In the genomic region with DNA sequence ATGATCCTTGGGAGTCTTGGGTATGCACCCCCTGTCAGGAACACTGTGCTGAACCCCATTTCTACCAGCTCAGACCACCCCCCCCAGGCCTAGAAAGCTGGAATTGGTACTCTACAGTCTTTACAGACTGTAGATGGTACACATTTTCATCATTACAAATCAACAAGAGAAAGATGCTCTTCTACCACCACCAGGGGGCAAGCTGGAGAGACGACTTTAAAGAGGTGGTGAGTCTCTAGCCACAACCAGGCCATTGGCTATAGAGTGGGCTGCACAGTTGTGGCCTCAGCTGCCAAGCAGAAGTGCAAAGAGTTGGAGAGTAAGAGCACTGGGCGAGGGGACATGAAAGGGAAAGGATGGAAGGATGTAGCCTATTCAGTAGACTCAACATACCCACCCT, we compare ENCODE assay signal across 20 mouse cellular contexts. TPM values are rescaled to one million over a fixed set of nuclear protein-coding genes. Genes with fewer than 3 reads are reported as not detected.
A peak's percentile ranks its signal among the peaks of the same experiment; 100 is the strongest.
DNase-seq lines count a peak whose midpoint lies in the region; ATAC-seq and TF ChIP-seq lines count a peak whose summit lies in the region.
"Had no signal": no experiment of that assay in that cellular context is flagged by ENCODE, and none has a peak within 500 bp of the region (broad histone marks: within the 10 kb centered on the region; RNA-seq: fewer than 3 reads in every experiment).

No protein-coding gene starts in this region.

- H3K36me3 ChIP-seq in liver, postnatal 0 days (replicated peaks; ENCODE audit: insufficient read depth, low read length): no peaks in the 10 kb centered on the region
- H3K36me3 ChIP-seq in liver, embryonic 11.5 days (ENCODE audit: control insufficient read depth, insufficient read depth, low read length): no peaks in the 10 kb centered on the region
- H3K36me3 ChIP-seq in ES-Bruce4 (ENCODE audit: control insufficient read depth, insufficient read depth, low read length, poor library complexity, severe bottlenecking): no peaks in the 10 kb centered on the region
- no peaks in the 10 kb centered on the region for H3K36me3 ChIP-seq in small intestine, adult 2 months (ENCODE audit: control insufficient read depth, insufficient read depth, low read length)

- DNase-seq in heart, adult 11 months: peak; percentile 89
- DNase-seq in heart, postnatal 4 days: no peak
- DNase-seq in liver, postnatal 0 days: no peak
- no peak for DNase-seq in liver, embryonic 11.5 days (ENCODE audit: low spot score)
- DNase-seq in frontal cortex, postnatal 25 days (ENCODE audit: low spot score in 2 of 2): no peak
- no peak for DNase-seq in cerebellum, postnatal 4 days (ENCODE audit: low spot score in 2 of 2)
- DNase-seq: adrenal gland, postnatal 10 days; cerebellum, adult 9-10 months; gastrocnemius, postnatal 10 days; heart, postnatal 36 days; kidney, postnatal 10 days; layer of hippocampus, adult 9-11 months; liver; lung, postnatal 14 days; retina, postnatal 1 day had no signal

- no peaks in the 10 kb centered on the region for H3K27me3 ChIP-seq in liver, postnatal 0 days (ENCODE audit: insufficient read depth, low read length)
- H3K27me3 ChIP-seq in liver, embryonic 11.5 days (replicated peaks; ENCODE audit: control insufficient read depth, insufficient read depth, low read length): no peaks in the 10 kb centered on the region
- no peaks in the 10 kb centered on the region for H3K27me3 ChIP-seq in ES-Bruce4 (ENCODE audit: control insufficient read depth, insufficient read depth, low read length, poor library complexity, severe bottlenecking)
- no peaks in the 10 kb centered on the region for H3K27me3 ChIP-seq in small intestine, adult 2 months (ENCODE audit: control insufficient read depth, insufficient read depth, low read length)
- H3K27me3 ChIP-seq: forebrain, embryonic 13.5 days had no signal

- TF ChIP-seq CTCF in liver, postnatal 0 days (IDR thresholded peaks at IDR 0.05; ENCODE audit: low read depth): peak; percentile 38; the same call in 1 of the 2 replicates
- peak; percentile 14 for TF ChIP-seq CTCF in ES-Bruce4 (IDR thresholded peaks at IDR 0.05; ENCODE audit: low read depth, low read length)
- TF ChIP-seq CTCF in small intestine, adult 2 months (IDR thresholded peaks at IDR 0.05; ENCODE audit: extremely low read depth, insufficient read length, insufficient replicate concordance, low read depth, low read length): peak; percentile 5; the same call in 1 of the 2 replicates

- WGBS in liver, postnatal 0 days (ENCODE audit: insufficient replicate concordance): 36% methylated on average over 2 of the region's 2 CpGs
- WGBS in liver, embryonic 11.5 days: 53% methylated on average over 2 of the region's 2 CpGs
- WGBS in small intestine, adult 2 months: 61% methylated on average over 2 of the region's 2 CpGs

- no peaks in the 10 kb centered on the region for H3K9me3 ChIP-seq in liver, postnatal 0 days (ENCODE audit: low read length)
- no peaks in the 10 kb centered on the region for H3K9me3 ChIP-seq in liver, embryonic 11.5 days (ENCODE audit: control insufficient read depth, low read length)
- H3K9me3 ChIP-seq in ES-Bruce4 (replicated peaks; ENCODE audit: control insufficient read depth, insufficient read depth, low read length, poor library complexity, severe bottlenecking): no peaks in the 10 kb centered on the region
- H3K9me3 ChIP-seq: forebrain, embryonic 13.5 days had no signal

- no peak overlapping the region for H3K4me3 ChIP-seq in liver, postnatal 0 days (ENCODE audit: low read depth, low read length)
- H3K4me3 ChIP-seq in liver, embryonic 11.5 days (ENCODE audit: low read depth, low read length): no peak overlapping the region
- no peak overlapping the region for H3K4me3 ChIP-seq in ES-Bruce4 (ENCODE audit: low read depth, low read length)
- no peak overlapping the region for H3K4me3 ChIP-seq in small intestine, adult 2 months (ENCODE audit: low read depth, low read length)
- H3K4me3 ChIP-seq: forebrain, embryonic 13.5 days had no signal

- no peak for ATAC-seq in liver, postnatal 0 days
- no peak for ATAC-seq in liver, embryonic 11.5 days (replicated peaks; ENCODE audit: low FRiP score)
- ATAC-seq: forebrain, embryonic 13.5 days; inflammation-experienced regulatory T-cells, adult 6 months had no signal

- TF ChIP-seq POLR2A in ES-Bruce4 (IDR thresholded peaks at IDR 0.05; ENCODE audit: insufficient read depth, low read length): no peak
- no peak for TF ChIP-seq POLR2A in small intestine, adult 2 months (IDR thresholded peaks at IDR 0.05; ENCODE audit: low read depth, low read length)

- no peak overlapping the region for H3K4me2 ChIP-seq in liver, postnatal 0 days (ENCODE audit: low read depth, low read length)
- no peak overlapping the region for H3K4me2 ChIP-seq in liver, embryonic 11.5 days
- H3K4me2 ChIP-seq: forebrain, embryonic 13.5 days; midbrain, embryonic 11.5 days had no signal

- H3K9ac ChIP-seq in liver, postnatal 0 days (replicated peaks): no peak overlapping the region
- H3K9ac ChIP-seq in liver, embryonic 11.5 days (ENCODE audit: low read depth, low read length): no peak overlapping the region
- H3K9ac ChIP-seq in ES-Bruce4 (ENCODE audit: low read depth, poor library complexity, severe bottlenecking): no peak overlapping the region
- H3K9ac ChIP-seq: forebrain, embryonic 13.5 days had no signal

- no peak overlapping the region for H3K27ac ChIP-seq in liver, postnatal 0 days (ENCODE audit: low read depth)
- H3K27ac ChIP-seq in liver, embryonic 11.5 days (ENCODE audit: low read depth, low read length): no peak overlapping the region
- H3K27ac ChIP-seq in ES-Bruce4 (ENCODE audit: insufficient read depth, low read length): no peak overlapping the region
- H3K27ac ChIP-seq in small intestine, adult 2 months (ENCODE audit: insufficient read depth, low read depth, low read length): no peak overlapping the region
- H3K27ac ChIP-seq: forebrain, embryonic 13.5 days had no signal

- H3K4me1 ChIP-seq in liver, postnatal 0 days (ENCODE audit: insufficient read depth): no peaks in the 10 kb centered on the region
- H3K4me1 ChIP-seq in liver, embryonic 11.5 days (replicated peaks; ENCODE audit: control insufficient read depth, insufficient read depth, low read length): no peaks in the 10 kb centered on the region
- H3K4me1 ChIP-seq in ES-Bruce4 (ENCODE audit: control insufficient read depth, insufficient read depth, low read length): no peaks in the 10 kb centered on the region
- H3K4me1 ChIP-seq in small intestine, adult 2 months (ENCODE audit: control insufficient read depth, insufficient read depth, insufficient read length, low read length): no peaks in the 10 kb centered on the region

- no peak for TF ChIP-seq EP300 in liver, postnatal 0 days (IDR thresholded peaks at IDR 0.05; ENCODE audit: low read depth)
- TF ChIP-seq EP300 in ES-Bruce4 (IDR thresholded peaks at IDR 0.05; ENCODE audit: insufficient read depth, low read depth, low read length): no peak

RNA-seq across cellular contexts. Expression of a gene that starts 48.9 kb away (rescaled TPM):
- 100 to 1,000 TPM in 1 of 2 experiments, 10 to 100 TPM in 1; 92.9 to 102 TPM for total RNA-seq in heart, postnatal 4 days (2021)
- polyA plus RNA-seq in liver, postnatal 0 days (2015; fragmentation: Nextera tagmentation; extraction: Ambion mirVana): 65.1 and 65.9 TPM in 2 replicates
- 64.4 and 70.2 TPM in 2 replicates for polyA plus RNA-seq in liver, embryonic 11.5 days (2014; fragmentation: Nextera tagmentation; extraction: Ambion mirVana)
- 20.0 and 33.1 TPM in 2 replicates for polyA plus RNA-seq in ES-Bruce4 (2011; ENCODE audit: insufficient read depth, insufficient read length, low read depth, missing spikeins)
- polyA plus RNA-seq in small intestine, adult 2 months (2012; rRNA removed): 26.3 and 45.9 TPM in 2 replicates
